Mouse (Mus musculus): Measurements from ENCODE around the gene Gm20721.
"Not testable (repeated sequence)": the region's sequence is repeated elsewhere in the genome, so short reads cannot be mapped to it uniquely, and the experiment has no call there.

The Gm20721 gene

DNA sequence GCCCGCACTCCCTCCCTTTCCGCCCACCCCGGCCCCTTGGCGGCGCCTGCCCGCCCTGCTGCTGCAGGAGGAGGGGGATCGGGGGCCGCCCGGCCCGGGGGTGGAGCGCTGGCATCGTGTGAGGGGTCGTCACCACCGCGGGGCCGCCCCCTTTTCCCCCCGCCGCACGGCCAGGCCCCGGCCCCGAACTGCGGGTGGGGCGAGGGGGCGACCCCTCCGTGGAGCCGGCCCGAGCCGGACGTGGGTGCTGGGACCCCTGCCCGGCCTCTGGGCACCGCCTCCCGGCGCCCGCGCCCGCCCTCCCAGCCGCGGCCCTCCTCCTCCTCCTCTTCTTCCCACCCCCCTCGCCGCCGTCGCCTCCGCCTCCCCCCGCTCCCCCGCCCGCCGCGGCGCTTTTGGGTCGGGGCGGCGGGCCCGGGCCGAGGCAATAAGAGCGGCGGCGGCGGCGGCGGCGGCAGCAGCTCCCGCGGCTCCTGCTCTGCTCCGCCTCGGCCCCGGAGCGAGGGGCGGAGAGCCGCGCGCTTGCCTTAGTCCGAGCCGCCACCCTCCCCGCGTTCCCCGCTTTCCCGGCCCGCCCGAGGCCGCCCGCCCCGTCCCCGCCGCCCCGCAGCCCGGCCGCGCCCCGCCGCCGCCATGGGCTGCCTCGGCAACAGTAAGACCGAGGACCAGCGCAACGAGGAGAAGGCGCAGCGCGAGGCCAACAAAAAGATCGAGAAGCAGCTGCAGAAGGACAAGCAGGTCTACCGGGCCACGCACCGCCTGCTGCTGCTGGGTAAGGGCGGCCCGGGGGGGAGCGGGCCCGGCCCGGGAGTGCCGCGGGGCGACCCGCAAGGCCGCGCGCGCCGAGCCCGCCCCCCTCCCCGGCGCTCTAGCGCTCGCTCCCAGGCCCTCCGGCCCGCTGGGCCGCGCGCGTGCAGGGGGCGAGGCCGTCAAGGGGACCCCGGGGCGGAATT, 16.6 kb downstream of the Gm20721 start:
- DNase-seq (ENCODE audit: low read depth) = peak; percentile 75

DNA sequence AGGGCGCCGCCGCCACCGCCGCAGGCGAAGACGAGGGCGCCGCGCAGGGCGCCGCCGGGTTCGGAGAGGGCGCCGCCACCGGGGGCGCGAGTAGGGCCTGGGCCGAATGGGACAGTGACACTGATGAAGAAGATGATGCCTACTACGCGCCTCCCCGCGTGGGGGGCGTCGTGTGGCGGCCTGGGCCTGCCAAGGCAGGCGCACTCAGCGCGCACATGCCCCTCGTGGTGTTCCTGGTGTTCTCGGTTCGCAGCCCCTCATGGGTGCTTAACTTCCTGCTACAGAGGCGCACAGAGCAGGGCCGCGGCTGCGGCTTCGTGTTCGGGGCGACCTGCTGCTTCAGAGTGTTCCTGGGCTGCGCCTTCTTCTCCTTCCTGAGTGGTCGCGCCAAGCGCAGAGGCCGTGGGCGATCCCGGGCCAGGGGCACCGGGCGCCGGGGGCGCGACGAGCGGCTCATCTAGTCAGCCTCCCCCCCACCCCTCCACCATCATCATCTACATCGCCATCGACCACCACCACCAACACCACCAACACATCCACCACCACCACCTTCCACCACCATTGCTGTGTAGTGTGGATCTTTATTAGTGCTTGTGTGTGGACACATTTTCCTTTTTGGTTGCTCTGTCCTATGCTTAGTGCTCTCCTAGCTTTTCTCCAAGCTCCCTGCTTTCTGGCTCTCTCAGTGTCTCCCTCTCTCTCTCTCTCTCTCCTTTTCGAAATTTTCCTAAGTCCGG, 17.4 kb downstream of the Gm20721 start:
- DNase-seq (ENCODE audit: low read depth) = peak; percentile 70

DNA sequence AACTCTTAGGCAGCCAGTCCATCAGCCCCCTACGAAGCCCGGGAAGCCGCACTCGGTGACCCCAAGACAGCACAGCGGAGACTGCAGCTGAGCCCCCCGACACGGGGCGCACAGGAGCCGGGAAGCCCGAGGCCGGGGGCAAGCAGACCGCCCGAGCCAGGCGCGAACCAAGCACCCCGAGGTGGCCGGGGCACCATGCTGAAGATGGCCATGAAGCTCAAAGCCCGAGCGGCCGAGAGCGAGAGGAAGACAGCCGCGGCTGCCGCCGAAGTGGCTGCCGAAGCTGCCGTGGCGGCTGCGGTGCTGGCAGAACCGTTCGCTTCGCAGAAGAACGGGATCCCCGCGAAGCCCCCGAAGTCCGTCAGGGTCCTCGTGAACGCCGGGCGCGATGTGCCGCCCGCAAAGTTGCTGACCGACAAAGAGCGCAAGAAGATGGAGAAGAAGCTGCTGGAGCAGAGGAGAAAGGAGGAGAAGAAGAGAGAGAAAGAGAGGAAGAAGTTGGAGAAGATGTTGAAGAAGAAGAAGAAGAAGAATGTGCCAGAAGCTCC, 18.1 kb downstream of the Gm20721 start:
- DNase-seq (ENCODE audit: low read depth) = no peak

DNA sequence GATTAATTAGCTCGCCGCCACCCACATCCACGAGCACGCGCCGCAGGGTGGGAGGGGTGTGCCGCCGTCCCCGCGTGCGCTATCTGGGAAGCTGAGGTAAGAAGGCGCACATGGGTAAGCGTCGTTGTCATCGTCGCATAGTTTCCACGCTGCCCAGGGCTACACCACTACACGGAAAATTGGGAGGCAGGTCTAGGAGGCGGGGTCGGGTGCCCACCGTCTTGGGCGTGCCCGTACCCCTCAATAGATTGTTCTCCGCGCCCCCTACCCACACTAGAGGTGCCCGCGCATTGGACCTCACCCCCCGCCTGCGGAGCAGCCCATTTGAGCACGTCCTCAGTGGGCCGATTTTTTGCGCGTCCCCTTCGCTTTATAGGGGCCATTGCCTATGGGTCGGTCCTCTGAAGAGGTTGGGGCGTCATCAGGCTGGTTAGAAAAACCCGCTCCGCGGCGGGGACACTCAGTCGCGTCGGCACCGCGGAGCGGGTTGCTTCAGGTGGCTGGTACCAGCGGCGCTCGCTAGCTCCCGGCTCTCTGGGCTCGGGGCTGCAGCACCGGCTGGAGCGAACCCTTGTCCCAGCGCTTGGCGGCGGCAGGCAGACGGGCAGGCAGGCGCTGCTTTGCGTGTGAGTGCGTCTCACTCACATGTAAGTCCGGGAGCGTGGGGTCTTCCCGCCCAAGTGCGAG, 19.1 kb downstream of the Gm20721 start:
- DNase-seq (ENCODE audit: low read depth) = peak; percentile 90

DNA sequence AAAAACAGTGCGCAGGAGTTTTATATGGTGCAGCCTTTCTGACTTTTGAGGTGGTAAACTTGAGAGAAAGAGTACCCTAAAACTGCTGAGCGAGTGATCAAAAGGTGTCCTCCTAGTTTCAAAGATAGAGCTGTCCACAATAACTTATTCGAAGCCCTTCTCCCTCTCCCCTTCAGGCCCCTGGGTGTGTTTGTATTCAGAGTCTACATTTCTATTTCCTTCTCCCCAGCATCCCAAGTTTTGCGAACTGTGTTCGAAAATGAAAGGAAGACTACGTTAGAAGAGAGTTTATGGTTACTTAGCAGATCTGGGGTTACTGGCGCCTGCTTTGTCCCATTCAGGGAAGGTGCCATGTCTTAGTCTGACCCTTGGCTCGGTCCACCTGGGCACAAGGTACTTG, 20.0 kb downstream of the Gm20721 start:
- no peak for DNase-seq (ENCODE audit: low read depth)

DNA sequence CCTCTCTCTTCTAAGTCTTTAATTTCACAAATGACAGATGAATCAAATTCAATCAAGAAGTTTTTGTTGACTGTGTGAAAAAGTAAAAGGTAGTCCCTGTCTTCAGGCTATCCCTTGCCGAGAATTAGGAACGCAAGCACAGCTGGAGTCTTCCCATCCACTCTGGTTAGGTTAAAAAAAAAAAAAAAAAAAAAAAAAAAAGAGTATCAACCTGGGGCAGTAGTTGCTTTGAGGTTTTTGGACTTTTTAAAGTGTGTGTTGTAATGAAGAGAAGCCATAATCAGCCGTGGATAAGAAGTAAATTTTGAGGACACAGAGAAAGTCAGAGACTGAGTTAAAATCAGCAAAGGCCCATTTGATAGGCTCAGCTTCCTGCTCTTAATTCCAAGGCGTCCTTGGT, 20.5 kb downstream of the Gm20721 start:
- DNase-seq (ENCODE audit: low read depth) = no peak

DNA sequence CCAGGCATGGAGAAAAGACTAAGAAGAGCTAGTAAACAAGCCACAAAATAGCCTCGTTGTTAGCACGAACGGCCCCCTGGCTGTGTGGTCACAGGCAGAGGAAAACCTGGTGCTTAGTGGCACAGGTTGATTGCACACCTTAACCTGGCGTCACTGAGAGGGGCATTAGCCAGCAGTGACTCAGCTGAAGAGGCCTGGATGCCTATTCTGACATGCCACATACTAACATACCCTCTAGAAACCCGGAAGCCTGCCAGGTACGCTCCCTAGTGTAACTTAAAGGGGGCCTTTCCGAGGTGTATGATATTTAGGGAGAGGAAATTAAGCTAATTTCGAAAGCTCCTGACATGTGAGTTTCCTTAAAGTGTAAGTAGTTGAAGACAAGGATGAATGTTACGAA, 29.9 kb downstream of the Gm20721 start:
- no peak for DNase-seq (ENCODE audit: low read depth)

DNA sequence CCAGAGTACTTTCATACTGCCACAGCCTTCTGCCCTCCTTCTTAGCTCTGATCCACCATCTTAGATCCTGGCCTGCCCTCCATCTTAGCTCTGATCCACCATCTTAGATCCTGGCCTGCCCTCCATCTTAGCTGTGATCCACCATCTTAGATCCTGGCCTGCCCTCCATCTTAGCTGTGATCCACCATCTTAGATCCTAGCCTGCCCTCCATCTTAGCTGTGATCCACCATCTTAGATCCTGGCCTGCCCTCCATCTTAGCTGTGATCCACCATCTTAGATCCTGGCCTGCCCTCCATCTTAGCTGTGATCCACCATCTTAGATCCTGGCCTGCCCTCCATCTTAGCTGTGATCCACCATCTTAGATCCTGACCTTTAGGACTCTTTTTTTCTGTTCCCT, 31.1 kb downstream of the Gm20721 start:
- DNase-seq (ENCODE audit: low read depth) = not testable (repeated sequence)

DNA sequence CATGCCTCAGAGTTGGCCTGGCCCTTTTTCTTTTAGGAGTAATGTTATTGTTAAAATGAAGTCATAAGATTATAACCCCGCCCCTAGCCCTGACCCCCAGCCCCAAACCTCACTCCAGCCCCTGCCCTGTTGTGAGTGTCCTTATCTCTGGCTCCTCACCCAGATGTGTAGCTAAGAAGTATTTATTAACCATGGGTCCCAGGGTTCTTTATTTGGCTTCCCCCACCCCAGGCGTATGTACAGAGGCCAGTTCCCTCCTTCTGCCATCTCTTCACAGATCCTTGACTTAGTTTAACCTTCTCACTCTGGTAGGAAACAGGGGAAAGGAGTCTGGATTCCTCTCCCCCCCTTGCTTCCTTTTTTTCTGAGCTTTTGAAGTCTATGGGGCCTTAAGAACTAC, 33.9 kb downstream of the Gm20721 start:
- no peak for DNase-seq (ENCODE audit: low read depth)

DNA sequence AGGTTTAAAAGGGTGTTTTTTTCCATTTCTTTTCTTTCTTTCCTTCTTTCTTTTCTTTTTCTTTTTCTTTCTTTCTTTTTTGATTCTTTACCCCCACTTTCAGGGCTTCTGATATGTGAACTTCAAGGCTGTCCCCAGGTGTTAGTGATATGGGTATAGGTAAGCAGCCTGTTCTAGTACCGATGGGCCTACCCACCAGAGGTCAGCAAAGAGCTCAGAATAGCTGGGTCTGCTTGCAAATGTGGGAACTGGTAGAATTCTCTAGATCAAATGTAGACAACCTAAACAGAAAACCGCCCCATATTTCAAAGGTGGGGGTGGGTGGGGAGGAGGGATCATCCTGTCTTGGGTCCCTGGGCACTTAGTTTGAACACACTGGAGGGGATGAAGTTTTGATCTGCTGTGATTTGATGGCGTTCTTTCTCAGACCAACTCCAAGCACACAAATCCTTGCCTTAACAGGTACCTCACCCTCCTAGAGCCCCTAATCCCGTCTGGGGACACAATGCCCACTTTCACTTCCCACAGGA, 34.3 kb downstream of the Gm20721 start:
- peak; percentile 82 for DNase-seq (ENCODE audit: low read depth)

DNA sequence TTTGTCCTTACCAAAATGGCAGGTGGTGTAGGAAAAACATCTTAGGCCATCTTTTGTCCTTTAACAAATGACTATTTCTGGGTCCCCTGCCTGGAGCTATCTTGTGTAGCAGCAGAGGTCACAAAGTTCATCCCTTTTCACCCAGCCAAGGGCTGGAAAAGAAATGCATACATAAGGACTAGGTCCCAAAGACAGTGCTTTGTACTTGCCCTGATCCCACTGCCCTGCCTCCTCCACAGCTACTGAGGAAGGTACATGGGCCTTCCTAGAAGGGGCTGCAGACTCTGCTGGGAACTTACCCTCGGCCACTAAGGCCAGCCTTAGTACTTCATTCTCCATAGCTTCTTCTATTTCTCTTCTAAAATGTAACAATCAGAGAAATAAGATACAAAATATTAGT, 34.9 kb downstream of the Gm20721 start:
- DNase-seq (ENCODE audit: low read depth) = no peak

DNA sequence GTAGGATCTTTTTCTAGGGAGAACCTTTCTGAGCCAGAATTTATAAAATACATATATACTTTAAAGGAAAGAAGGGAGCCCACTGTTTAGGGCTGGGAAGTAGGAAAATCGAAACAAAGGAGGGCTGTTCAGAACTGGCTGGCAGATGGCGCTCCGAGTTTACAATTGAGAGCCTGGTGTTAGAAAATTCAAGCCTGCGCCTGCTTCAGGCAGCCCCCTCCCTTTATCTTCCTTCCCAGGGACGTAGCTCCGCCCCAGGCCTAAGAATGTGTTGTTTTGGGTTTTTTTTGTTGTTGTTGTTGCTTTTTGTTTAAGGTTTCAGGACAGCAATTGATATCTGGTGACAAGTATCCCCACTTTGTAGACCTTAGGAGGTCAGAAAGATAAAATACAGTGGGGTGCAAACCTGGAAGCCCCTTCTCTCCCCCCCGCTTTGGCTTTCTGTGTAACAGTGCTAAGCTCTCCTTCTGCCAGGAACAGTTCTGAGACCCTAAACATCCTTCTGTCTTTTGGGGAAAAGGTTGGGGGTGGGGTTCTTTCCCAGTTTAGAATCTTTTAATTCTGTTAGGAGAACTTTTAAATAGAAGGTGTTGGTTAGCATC, 35.5 kb downstream of the Gm20721 start:
- peak; percentile 59 for DNase-seq (ENCODE audit: low read depth)

DNA sequence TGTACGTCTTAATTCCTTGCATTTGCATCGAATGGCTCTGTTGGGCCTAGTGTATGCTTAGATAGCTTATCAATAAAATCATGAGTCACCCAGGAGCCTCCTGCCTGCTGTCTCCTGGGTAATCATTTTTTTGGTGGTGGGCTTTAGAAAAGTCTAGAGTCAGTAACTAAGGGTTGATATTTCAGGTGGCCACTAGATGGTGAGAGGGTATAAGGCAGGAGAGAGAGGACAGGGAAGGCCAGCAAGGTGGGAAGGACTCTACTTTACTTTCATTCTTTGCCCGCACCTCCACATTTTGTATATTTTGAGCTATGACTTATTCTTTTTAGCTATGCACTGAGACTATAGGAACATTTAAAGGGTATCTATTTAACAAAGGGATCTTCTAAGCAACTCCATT, 38.6 kb downstream of the Gm20721 start:
- no peak for DNase-seq (ENCODE audit: low read depth)

DNA sequence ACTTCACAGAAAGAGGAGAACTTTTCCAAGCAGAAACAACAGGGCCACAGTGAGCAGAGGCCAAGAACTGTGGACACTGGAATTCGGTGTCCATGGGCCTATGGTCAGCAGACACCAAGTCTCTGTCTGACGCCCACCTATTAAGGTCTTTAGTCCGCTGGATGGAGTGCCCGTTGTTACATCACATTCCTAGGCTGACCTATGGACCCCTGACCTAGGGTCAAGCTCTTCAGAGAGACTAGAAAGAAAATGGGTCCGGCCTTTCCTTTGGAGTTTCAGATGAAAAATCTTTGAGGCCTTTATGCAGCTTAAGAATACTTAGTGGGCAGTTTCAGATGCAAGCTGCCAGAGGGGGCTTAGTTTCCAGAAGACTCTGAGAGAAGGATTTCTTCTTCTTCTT, 40.9 kb downstream of the Gm20721 start:
- no peak for DNase-seq (ENCODE audit: low read depth)

DNA sequence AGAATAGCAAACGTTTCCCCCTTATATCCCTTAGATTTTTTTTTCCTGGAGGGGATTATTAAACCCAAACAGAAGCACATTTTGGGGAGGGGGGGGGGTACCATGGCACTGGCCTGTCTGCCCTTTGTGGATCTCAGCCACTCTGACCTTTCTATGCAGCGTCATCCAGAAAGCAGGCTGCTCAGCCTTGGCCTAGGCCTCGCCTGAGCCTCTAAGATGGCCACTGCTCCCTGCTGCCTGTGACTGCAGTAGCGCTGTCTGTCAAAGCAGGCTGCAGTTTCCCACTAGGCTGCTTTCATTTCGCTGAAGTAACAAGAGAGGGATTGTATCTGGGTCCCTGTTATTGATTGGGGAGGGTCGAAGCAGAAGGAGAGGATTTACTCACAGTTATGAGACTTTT, 44.0 kb downstream of the Gm20721 start:
- DNase-seq (ENCODE audit: low read depth) = no peak

DNA sequence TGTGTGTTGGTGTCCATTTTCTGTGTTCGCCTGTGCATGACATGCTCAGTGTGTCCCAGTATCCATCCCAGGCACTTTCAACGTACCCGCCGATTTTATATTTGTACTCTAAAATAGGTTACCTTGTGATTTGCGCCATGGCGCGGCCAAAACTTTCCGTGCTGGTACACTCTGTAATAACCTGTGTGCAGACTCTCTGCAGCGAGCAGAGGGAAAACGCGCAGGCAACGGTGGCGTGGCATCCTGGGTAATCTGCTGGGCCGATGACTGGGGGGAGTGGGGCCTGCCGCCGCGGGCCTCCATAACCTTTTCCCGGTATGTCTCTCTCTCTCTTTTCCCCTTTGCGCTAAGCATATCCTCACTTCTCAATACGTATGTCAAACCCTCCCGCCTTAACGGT, 45.8 kb downstream of the Gm20721 start:
- no peak for DNase-seq (ENCODE audit: low read depth)

DNA sequence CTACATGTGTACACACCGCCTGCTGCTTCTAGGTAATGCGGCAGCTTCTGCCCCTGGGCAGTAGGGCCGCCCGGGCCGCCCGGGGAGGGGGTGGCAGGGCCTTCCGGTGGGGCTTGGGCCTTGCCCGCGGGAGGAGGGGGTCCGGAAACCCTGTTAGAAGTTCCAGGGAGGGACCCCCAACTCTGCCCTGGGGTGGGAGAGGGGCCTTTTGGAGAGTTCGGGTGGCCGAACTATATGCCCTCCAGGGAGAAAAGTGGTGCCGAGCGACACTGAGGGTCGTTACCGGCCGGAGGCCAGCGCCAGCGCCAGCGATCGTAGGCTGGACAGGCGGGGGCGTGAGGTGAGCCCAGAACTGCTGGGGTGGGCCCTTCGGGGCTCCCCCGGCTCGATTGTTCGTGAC, 46.3 kb downstream of the Gm20721 start:
- DNase-seq (ENCODE audit: low read depth) = no peak

DNA sequence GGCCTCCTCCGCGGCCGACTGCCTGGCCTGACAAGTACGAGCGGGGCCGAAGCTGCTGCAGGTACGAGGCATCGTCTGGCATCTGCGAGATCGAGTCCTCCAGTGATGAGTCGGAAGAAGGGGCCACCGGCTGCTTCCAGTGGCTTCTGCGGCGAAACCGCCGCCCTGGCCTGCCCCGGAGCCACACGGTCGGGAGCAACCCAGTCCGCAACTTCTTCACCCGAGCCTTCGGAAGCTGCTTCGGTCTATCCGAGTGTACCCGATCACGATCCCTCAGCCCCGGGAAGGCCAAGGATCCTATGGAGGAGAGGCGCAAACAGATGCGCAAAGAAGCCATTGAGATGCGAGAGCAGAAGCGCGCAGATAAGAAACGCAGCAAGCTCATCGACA, 46.7 kb downstream of the Gm20721 start:
- DNase-seq (ENCODE audit: low read depth) = no peak

DNA sequence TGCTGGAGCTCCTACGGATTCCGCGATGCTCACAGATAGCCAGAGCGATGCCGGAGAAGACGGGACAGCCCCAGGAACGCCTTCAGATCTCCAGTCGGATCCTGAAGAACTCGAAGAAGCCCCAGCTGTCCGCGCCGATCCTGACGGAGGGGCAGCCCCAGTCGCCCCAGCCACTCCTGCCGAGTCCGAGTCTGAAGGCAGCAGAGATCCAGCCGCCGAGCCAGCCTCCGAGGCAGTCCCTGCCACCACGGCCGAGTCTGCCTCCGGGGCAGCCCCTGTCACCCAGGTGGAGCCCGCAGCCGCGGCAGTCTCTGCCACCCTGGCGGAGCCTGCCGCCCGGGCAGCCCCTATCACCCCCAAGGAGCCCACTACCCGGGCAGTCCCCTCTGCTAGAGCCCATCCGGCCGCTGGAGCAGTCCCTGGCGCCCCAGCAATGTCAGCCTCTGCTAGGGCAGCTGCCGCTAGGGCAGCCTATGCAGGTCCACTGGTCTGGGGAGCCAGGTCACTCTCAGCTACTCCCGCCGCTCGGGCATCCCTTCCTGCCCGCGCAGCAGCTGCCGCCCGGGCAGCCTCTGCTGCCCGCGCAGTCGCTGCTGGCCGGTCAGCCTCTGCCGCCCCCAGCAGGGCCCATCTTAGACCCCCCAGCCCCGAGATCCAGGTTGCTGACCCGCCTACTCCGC, 47.3 kb downstream of the Gm20721 start:
- no peak for DNase-seq (ENCODE audit: low read depth)

DNA sequence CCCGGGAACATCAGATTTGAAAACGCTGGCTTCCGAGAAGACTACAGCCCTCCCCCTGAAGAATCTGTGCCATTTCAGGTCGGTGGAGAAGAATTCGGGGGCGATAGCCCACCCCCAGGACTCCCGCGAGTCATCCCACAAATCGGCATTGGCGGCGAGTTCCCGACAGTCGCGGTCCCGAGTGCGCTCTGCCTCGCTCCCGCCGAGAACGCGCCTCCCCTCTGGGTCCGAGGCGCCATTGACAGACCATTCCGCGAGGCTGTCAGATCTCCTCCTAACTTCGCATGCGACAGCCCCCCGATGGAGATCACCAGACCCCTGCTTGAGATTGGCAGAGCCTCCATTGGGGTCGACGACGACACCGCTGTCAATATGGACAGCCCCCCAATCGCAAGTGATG, 48.0 kb downstream of the Gm20721 start:
- no peak for DNase-seq (ENCODE audit: low read depth)

DNA sequence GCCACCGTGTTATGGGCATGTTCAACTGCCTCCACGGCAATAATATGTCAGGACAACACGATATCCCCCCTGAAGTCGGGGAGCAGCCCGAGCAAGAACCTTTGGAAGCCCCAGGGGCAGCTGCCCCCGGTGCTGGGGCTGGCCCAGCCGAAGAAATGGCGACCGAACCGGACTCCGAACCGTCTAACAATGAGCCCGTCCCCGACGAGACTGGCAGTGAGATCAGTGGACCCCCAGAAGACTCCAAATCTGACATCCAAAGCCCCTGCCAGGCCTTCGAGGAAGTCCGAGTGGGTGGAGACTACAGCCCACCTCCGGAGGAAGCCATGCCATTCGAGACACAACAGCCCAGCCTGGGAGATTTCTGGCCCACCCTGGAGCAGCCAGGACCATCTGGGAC, 48.7 kb downstream of the Gm20721 start:
- no peak for DNase-seq (ENCODE audit: low read depth)
